Mouse (Mus musculus) adrenal gland (tissue): ENCODE results near the gene Tgfbr3.

Experiments
- intact Hi-C: fragments of 180-260 bp; cut with DNase I; formaldehyde crosslinking; loops from one replicate; pipeline ENCODE4 v1.15.1; 2025

Tgfbr3 gene

DNA sequence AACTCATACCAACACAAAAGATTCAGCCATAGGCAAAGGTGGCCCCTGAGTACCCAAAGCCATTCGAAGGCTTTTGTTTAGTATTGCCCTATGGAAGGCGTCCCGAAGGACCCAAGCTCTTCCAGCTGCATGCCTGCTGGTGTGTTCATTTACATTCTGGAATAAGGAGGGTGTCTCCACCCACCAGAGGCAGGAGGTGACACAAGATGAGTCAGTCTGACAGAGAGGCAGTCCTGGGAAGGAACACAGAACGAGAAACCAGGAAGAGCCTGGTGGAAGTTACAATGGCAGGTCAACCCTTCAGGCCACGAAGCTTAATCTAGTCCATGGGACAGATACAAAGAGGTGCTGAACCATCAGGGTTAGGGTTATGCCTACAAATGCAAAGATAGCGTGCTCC is 169.5 kb downstream of the Tgfbr3 start:
- intact Hi-C loops = no loop called here

DNA sequence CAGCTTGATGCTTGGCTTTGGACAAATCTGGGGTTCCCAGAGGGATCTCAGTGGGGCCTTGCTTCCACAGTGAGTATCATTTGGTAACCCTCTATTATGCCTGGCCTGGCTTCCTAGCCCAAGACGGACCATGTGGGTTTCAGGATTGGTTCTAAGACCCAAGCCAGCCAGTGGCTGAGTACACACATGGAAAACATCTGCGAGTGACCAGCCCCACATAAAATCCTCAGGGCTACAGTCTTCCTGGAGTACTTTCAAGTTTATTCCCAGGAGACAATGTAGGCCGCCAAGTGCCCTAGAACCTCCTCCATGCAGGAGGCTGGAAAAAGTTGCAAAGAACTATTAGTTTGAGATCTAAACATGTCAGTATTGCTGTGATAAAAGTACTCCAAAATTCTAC is 172.6 kb downstream of the Tgfbr3 start:
- intact Hi-C loops = no loop called here

DNA sequence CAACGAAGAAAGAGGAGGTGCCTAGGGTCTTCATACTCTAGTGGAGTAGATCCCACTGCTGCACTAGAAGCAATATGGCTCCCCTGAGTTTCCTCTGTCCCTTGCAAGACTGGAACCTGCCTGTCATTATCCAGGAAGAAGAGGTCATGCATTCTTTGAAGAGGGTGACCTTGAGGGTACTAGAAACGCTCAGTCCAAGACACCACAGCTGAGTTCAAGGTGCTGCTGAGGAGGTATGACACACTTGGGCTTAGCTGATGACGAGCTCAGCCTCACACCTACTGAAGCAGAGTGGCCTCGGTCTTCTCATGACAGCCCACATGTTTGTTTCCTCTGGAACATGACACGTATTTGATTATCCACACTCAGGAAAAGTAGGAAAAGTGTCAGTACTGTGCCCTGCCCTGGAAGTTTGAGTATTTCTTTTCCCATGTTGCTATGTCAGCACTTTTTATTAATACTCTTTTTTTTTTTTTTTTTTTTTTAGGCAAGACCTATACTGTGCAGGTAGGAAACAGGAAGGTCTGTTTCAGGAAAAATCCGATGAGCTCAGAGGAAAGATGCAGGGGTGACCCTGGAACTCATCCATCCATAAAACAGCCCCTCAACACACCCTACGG is 176.7 kb downstream of the Tgfbr3 start:
- intact Hi-C loops = no loop called here

DNA sequence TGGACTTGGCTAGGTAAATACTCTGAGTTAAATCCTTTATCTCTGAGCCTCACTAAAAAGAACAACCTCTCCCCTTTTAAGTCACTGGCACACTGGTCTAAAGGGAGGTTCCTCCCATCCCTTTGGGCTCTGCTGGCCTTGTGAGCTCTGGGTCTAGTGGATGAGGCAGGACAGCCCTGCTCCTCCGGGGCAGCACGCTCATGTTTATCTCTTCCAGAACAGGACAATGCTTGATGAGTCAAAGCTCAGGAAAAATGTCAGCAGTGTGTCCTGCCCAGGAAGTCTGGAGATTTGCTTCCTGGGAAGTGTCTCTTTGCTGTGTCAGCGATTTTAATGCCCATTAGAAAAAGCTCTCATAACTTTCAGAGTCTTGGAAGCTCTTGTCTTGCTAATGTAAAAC is 177.6 kb downstream of the Tgfbr3 start:
- intact Hi-C loops = no loop called here

DNA sequence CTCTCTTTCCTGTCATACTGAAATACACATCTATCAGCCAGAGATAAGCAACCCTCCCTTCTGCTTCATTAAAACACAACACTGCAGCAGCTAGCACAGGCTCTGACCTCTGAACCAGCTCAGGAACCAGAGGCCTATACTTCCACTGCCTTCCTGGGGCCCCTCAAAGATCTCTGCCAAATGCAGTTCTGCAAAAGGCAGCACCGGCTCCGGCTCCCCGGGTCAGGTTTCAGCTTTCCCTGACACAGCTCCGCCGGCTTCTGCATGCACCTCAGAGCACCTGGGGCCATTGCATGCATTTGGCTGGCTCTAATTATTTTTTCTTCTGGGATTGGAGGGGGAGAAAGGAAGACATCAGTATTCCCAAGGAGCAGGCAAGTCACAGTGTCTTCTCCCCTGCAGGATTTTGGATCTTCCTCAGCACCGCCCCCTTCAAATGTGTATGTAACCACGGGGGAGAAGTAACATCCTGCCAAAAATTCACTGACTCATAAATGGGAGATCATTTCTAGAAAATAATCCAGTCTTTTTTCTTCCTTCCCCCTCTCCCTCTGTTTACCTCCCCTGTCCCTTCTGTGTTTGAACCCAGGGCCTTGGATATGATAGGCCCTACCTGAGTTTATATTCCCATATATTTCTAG is 178.4 kb downstream of the Tgfbr3 start:
- intact Hi-C loops = no loop called here

DNA sequence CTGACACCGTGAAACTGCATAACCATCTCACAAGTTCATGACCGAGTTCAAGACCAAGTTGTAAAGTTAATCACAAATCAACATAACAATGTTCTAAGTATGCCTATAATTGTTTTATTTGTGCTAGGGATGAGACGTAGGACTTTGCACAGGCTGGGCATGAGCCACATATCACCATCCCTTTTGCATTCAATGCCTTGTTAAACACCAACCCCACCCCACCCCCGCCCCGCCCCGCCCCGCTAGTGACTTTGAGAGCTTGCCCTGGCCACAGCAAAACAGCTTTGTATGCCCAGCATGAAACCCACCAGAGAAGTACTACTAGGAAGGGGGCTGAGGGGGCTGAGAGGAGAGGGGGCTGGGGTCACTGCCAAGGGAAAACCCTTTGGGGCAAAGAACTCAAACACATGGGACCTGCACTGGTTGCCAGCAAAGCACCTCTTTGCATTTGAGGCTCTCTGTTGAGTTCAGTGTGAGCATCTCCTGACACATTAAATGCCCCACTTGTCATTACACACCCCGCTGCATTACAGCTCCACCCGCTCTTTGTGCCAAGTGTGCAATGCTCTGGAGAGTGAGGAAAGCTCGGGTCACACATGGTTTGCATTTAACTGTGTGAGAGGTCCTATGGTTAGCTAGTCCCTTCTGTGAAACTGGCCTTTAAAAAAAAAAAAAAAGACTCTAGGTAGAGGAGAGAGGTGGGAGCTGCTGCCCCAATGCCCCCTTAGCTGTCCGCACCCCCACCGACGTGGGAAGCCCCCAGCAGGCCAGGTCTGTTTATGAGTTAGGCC is 179.1 kb downstream of the Tgfbr3 start:
- intact Hi-C loops = no loop called here

DNA sequence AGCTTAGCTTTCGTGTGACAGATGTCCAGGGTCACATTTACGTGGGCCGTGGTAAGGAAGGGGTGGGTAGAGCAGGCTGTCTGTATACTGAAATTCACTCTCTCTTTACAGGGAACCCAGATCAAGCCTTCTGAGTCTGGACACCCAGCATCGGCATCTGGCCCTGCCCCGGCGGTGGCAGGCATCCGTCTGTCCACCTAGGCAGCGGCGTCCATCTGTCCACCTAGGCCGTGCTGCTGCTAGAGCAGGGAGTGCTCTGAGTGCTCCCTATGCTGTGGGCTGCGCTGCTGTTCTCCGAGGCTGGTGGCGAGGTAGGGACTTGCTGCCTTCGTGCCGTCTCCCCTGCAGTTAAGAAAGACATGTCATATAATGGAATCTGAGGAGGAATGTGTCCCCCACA is 180.0 kb downstream of the Tgfbr3 start:
- intact Hi-C loops = no loop called here

DNA sequence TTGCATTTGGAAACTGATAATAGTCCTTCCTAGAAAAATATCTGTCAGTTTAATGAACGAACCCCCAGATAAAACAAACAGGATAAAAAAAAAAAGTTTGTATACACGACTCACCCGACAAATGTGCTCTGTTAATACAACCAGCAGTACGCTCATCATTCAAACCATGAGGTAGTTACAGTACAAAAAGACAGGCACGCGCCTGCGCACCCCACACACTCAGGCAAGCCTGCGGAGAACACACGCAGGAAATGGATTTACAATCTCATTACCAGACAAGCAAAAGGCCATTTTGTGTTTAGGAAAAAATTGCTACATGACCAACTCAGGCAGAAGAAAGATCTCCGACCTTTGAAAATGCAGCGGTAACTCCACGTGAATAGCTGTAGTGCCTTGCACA is 182.6 kb downstream of the Tgfbr3 start:
- intact Hi-C loops = no loop called here

DNA sequence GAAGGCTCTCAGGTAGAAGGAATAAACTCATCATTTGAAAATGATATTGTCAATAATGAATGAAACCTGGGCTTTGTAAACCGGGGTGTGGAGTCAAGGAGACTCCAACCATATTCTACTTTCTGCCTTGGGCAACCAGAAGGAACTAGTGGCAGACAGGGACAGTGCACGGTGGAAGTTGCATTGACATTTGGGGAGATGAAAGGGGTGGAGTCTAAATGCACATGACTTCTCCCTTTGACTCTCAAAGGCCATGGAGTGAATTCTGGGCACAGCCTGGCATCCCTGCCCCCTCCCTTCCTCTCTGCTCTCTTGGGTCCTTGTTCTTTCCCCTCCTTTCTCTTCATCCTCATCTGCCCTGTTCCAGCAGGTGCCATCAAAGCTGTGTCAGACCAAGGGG is 183.3 kb downstream of the Tgfbr3 start:
- intact Hi-C loops = no loop called here

DNA sequence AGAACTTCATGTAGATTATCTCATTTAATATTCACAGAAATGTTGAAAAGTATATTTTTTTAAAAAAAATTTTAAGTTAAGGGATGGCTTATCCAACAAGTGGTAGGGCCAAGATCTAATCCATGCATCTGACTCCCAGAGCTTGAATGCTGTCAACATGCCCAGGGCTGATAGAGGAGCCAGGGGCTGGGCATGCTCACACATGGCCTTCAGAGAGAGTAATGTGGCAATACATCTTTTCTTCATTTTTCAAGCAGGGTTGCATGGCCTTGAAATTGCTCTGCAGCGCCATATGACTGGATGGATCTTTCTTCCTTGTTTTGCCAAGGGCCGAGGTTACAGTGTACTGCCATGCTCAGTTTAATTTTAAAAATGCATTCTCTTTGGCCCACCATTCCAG is 185.8 kb downstream of the Tgfbr3 start:
- intact Hi-C loops = no loop called here

DNA sequence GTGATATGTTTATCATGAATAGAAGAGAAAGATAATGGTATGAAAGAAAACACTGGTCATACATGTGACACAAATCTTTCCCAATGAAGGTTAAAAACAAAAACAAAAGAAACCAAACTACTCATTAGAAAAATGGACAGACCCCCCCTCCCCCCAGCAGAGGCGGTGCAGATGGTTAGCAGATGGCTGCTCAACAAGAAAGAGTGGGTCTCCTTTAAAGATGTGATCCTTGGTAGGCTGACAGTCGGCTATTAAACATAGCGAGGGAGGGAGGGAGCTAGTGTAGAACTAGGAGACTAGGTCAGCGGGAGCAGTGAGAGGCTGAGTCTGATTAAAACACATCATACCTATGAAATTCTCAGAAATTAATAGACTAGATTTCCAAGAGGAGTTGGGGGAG is 186.5 kb downstream of the Tgfbr3 start:
- intact Hi-C loops = no loop called here

DNA sequence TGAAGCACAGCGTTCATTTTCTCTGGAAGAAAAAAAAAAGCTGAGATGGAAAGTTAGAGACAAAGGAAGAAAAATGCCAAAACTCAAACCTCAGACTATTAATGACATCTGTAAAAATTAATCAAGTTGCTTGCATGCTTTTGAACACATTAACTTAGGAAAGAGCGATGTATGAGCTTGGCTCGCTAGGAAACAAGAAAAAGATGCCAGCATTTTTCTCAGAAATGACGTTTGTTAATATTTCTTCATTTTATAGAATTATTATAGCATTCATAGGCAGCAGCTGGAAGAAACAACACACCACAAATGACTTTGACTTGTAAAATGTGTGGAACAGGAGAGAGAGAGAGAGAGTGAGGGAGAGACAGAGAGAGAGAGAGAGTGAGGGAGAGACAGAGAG is 187.7 kb downstream of the Tgfbr3 start:
- intact Hi-C loops = no loop called here

DNA sequence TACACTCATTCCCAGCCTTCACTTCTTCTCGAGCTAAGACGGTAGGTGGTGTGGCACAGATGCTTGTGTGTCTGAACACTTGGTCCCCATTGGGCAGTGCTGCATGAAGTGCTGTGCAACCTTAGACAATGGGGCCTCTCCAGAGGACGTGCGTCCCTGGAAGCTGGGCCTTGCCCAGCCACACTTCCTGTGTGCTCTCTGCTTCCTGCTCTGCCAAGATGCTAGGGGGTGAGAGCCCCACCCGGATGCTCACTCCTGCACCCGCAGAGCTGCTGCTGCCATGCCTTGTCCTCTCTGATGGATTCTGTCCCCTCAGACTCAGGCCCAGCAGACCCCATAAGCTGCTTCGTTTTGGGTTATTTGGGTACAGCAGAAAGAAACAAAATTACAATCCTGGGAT is 188.3 kb downstream of the Tgfbr3 start:
- intact Hi-C loops = no loop called here

DNA sequence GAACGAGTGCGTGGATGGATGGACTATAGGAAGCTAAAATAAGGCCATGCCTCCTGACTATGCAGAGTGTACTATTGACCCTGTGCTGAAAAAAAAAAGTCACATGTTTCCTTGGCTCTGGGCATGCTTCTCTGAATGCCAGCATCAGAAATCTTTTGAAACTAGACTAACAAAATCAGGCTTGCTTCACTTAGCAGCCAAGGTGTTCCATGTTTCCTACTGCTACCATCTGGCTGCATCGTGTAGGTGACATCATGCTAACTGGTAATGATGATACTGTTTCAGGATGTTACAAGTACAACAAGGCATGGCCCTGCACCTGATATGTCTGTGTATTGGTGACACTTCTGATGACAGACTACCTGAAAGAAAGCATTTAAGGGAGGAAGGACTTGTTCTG is 189.8 kb downstream of the Tgfbr3 start:
- intact Hi-C loops = no loop called here

DNA sequence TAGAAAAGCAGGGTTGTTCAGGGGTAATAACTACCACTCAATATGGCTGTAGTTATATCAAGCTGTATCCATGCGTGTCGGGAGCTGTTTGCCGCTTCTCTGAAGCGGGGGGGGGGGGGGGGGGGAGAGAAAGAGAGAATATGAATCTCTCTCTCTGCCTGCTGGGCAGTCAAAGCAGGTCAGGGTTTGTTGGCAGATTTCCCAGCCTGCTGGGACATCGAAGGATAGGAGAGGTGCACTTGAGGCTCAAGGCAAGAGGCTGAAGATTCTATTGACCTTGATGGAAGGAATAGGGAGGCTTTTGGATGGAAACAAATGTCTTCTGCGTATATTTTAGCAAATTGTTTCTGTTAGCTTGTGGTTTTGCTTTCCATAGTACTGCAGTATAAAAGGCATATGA is 190.4 kb downstream of the Tgfbr3 start:
- intact Hi-C loops = no loop called here

DNA sequence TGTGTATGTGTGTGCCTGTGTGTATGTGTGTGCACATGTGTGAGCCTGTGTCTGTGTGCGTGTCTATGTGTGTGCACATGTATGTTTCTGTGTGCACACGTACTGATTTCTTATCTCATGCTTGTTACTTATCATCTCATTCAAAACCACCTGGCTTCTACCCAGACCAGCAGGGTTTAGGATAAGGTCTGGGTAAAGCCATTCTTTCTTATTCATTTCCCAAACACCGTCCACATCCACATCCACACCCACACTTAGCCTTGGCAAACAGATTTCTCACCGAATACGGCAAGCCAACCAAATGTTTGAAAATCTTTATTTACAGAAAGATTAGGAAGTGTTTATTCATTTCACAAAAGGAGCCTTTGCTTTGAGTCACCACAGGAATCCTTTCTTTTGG is 191.4 kb downstream of the Tgfbr3 start:
- intact Hi-C loops = no loop called here

DNA sequence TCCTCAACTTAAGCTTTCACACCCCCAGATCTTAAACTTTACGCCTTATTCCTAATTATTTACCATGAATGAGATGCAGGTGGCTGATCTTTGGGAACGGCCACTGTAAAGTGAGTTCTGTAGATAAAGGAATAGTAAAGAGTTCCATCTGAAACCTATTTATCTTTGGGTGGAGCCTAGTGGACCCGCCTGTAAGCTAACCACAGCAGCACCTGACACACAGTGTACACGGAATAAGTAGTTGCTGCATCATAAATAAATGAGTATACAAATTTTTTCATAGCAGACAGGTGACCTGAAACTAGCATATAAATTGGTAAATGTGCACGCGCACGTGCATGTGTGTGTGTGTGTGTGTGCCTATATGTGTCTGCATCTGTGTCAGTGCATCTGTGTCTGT is 192.1 kb downstream of the Tgfbr3 start:
- intact Hi-C loops = no loop called here

DNA sequence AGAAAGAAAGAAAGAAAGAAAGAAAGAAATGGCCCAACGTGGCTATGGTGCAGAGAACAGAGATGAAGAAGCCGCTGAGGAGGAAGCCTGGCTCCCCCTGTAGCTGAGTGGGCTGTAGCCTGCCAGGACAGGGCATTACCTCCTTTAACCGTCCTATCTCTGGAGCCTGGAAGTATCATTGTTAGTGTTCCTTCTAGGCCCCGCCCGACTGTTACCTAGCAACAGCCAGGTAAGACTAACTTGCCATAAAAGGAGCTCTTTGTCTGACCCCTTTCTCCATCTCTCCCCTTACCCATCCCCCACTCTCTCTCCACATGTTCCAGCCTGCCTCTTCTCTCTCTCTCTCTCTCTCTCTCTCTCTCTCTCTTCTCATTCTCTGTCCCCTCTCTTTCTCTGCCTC is 195.2 kb downstream of the Tgfbr3 start:
- intact Hi-C loops = no loop called here

DNA sequence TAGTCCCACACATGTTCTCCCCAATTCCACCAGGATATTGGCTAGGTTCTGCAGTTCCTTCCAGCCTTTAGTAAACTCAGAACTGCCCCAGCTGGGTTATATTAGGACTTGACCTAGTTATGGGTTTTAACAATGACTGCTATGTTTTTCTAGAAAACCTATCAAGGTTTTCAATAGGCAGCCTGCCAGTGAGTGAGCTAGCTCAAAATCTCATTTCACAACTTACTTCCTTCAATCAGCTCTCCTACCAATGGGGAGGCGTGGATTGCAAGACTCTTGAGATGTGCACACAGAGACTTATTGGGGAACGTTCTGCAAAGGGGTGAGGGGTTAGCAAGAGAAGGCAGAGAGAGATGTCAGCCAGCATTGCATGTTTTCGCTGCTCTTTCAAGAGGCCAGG is 196.2 kb downstream of the Tgfbr3 start:
- intact Hi-C loops = no loop called here

DNA sequence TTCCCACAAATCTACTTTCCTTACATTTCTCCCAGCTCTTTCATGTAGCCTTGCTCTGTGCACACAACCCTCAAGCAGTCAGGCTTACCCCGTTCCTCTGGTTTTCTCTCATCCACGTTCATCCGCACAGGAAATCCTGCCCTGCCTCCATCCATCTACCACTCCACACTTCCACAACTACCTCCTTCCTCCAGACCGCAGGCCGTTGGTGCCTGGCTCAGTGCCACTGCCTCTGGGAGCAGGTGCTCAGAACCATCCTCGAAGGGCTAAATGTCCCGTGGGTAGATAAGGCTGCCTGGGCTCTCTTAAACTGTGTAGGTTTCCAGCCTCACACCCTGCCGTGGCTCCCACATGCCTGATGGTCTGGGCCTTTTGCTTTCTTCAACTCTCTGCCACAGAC is 197.3 kb downstream of the Tgfbr3 start:
- intact Hi-C loops = no loop called here

DNA sequence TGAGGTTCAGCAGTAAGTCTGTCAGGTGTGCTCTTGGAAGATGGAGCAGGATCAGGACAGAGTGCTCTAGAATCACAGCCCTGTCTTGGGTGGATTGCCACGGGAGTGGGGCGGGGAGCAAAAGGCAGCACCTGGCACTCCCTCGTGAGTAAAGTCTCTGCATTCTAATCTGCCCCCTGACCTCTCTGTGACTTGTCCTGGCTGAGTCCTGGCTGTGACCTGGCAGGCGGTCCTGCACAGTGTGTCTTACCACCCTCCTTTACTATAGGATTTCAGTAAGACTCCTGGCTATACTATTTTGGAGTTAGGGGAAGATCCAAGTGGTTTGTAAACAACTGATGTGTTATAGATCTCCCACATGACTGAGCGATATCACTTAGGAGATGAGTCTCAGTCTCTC is 199.5 kb downstream of the Tgfbr3 start:
- intact Hi-C loops = no loop called here

DNA sequence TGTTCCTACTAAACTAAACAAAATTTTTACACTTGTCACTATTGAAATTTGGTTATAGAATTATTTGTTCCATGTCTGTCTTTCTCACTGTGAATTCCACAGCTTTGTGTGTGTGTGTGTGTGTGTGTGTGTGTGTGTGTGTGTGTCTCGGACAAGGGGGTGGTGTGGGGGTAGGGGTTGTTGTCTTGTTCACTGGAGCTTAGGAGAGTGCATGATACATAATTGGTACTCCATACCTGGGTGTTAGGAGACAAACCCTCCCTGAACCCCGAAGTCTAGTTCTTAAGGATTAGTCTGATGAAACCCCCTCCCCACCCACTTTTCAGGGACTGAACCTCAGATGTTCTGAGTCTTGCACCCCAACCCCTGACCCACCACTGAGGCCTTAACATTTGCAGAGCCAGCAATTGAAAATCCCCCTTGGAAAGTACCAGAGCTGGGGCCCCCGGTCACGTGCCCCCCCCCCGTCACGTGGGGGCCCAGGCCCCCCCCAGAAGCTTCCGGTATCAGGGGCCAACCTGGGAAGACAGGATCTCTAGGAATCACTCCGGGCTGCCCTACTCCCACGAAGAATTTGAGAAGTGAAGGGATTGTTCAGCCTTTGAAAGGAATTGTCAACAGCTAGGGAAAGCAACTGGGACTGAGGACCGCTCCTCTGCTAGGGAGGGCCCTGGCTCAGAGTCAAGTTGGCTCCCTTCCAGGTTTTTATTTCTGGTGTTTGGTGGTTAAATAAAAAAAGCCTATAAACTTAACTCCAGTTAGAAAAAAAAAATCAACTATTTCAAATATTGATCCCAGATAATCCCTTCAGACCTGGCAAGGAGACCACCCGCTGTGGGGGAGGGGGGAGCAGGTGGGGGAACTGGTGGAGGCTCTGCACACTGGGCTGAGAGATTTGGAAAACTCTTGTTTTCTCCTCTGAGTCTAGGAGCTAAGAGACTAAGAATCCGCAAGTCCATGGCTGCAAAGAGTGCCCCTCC is 201.3 kb downstream of the Tgfbr3 start:
- intact Hi-C loops = no loop called here
